11 mouse cellular contexts compared by ENCODE assay signal in the genomic region with DNA sequence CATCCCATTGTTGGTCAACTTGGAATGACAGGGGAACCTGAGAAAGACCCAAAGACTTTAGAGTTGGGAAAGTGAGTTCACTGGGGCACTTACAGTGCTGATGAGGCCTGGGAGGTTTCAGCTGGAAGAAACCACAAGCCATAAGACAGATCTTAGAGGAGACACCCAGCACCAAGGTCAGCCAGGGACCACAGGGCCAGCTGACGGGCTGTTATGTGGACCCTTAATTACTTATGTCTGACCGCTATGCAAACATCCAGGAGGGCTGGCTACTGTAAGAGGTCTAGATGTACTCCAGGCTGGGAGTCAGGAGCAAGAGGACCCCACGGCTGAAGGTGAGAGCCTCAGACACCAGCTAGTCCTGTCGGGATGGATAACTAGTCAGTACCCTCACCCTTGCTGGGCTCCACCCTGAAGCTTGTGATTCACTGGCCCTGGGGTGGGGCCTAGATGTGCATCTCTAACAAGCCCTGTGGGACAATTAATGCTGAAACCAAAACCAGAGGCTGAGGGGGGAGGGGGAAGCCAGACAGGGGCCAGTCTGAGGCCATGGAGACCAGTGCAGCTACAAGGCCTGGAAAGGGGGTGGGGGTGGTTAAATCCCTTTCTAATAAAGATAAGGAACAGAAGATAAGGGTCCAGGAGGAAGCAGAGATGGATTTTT.
DNase-seq lines count a peak whose midpoint lies in the region; ATAC-seq and TF ChIP-seq lines count a peak whose summit lies in the region.
"Had no signal": no experiment of that assay in that cellular context is flagged by ENCODE, and none has a peak within 500 bp of the region (broad histone marks: within the 10 kb centered on the region; RNA-seq: fewer than 3 reads in every experiment).

No protein-coding gene starts in this region.

- DNase-seq in hindbrain, embryonic 11.5 days (ENCODE audit: low spot score), result no peak
- no peak for DNase-seq in hindbrain, embryonic 14.5 days (ENCODE audit: low spot score)
- DNase-seq in 3T3-L1 (ENCODE audit: low read depth, low spot score), result peak; percentile 34
- peak; percentile 52 for DNase-seq in R1 (ENCODE audit: low read depth, low spot score)
- DNase-seq in lung, postnatal 0 days (ENCODE audit: low spot score), result no peak
- DNase-seq in cerebellum, postnatal 14 days, result no peak
- DNase-seq: kidney, adult 8-10 months had no signal

- no peak for TF ChIP-seq EP300 in lung, postnatal 0 days (IDR thresholded peaks at IDR 0.05)

- peaks cover 4% of the 10 kb centered on the region for H3K36me3 ChIP-seq in forebrain, embryonic 16.5 days (ENCODE audit: control insufficient read depth, insufficient read depth)
- peaks cover 51% of the 10 kb centered on the region for H3K36me3 ChIP-seq in forebrain, embryonic 13.5 days (ENCODE audit: poor library complexity, severe bottlenecking)
- H3K36me3 ChIP-seq in hindbrain, embryonic 11.5 days (ENCODE audit: control insufficient read depth, insufficient read depth, low read length), result no peaks in the 10 kb centered on the region
- peaks cover 14% of the 10 kb centered on the region for H3K36me3 ChIP-seq in hindbrain, embryonic 14.5 days (replicated peaks; ENCODE audit: control insufficient read depth, insufficient read depth)
- H3K36me3 ChIP-seq in lung, postnatal 0 days (ENCODE audit: insufficient read depth, low read length), result peaks cover 4% of the 10 kb centered on the region; the same call in 1 of the 2 replicates
- H3K36me3 ChIP-seq: liver, embryonic 15.5 days had no signal

- peak overlapping the region; percentile 23; the same call in 1 of the 2 replicates for H3K27ac ChIP-seq in forebrain, embryonic 16.5 days (ENCODE audit: low read length)
- H3K27ac ChIP-seq in forebrain, embryonic 13.5 days, result no peak overlapping the region
- H3K27ac ChIP-seq in hindbrain, embryonic 11.5 days (ENCODE audit: low read depth, low read length), result no peak overlapping the region
- H3K27ac ChIP-seq in hindbrain, embryonic 14.5 days, result no peak overlapping the region
- no peak overlapping the region for H3K27ac ChIP-seq in lung, postnatal 0 days (ENCODE audit: low read length)
- H3K27ac ChIP-seq: liver, embryonic 15.5 days had no signal

- H3K4me2 ChIP-seq in forebrain, embryonic 16.5 days (ENCODE audit: low read length), result no peak overlapping the region
- no peak overlapping the region for H3K4me2 ChIP-seq in forebrain, embryonic 13.5 days
- H3K4me2 ChIP-seq in hindbrain, embryonic 11.5 days (replicated peaks; ENCODE audit: low read depth, low read length), result no peak overlapping the region
- no peak overlapping the region for H3K4me2 ChIP-seq in hindbrain, embryonic 14.5 days (replicated peaks)
- H3K4me2 ChIP-seq in lung, postnatal 0 days (replicated peaks; ENCODE audit: low read depth, low read length), result no peak overlapping the region
- H3K4me2 ChIP-seq: liver, embryonic 15.5 days had no signal

- H3K4me1 ChIP-seq in forebrain, embryonic 16.5 days (replicated peaks; ENCODE audit: control insufficient read depth, insufficient read depth, low read length), result peaks cover 3% of the 10 kb centered on the region
- peaks cover 15% of the 10 kb centered on the region for H3K4me1 ChIP-seq in forebrain, embryonic 13.5 days
- no peaks in the 10 kb centered on the region for H3K4me1 ChIP-seq in hindbrain, embryonic 11.5 days (replicated peaks; ENCODE audit: control insufficient read depth, insufficient read depth, low read length)
- H3K4me1 ChIP-seq in hindbrain, embryonic 14.5 days (replicated peaks; ENCODE audit: control insufficient read depth, insufficient read depth, low read length), result no peaks in the 10 kb centered on the region; the same call in 1 of the 2 replicates
- H3K4me1 ChIP-seq in lung, postnatal 0 days (ENCODE audit: insufficient read depth, low read depth, low read length), result no peaks in the 10 kb centered on the region

- no peak for ATAC-seq in forebrain, embryonic 16.5 days
- ATAC-seq in forebrain, embryonic 13.5 days, result no peak
- 0 out of 2 replicates have a peak, but pooled peaks have one; percentile 14 for ATAC-seq in hindbrain, embryonic 11.5 days (ENCODE audit: low FRiP score)
- ATAC-seq in hindbrain, embryonic 14.5 days (ENCODE audit: low FRiP score), result no peak
- ATAC-seq in lung, postnatal 0 days, result no peak
- ATAC-seq: CD4-positive, CD25-positive, alpha-beta regulatory T cell, adult 4 months had no signal

- H3K9ac ChIP-seq in forebrain, embryonic 16.5 days (replicated peaks; ENCODE audit: low read depth, low read length), result no peak overlapping the region
- no peak overlapping the region for H3K9ac ChIP-seq in forebrain, embryonic 13.5 days
- no peak overlapping the region for H3K9ac ChIP-seq in hindbrain, embryonic 11.5 days (ENCODE audit: low read depth, low read length)
- no peak overlapping the region for H3K9ac ChIP-seq in hindbrain, embryonic 14.5 days
- H3K9ac ChIP-seq in lung, postnatal 0 days (replicated peaks; ENCODE audit: low read depth), result no peak overlapping the region
- H3K9ac ChIP-seq: liver, embryonic 15.5 days had no signal

- TF ChIP-seq CTCF in lung, postnatal 0 days (IDR thresholded peaks at IDR 0.05), result no peak

- H3K27me3 ChIP-seq in forebrain, embryonic 16.5 days (replicated peaks; ENCODE audit: control insufficient read depth, insufficient read depth, low read length), result no peaks in the 10 kb centered on the region
- H3K27me3 ChIP-seq in forebrain, embryonic 13.5 days, result no peaks in the 10 kb centered on the region
- no peaks in the 10 kb centered on the region for H3K27me3 ChIP-seq in hindbrain, embryonic 11.5 days (ENCODE audit: control insufficient read depth, insufficient read depth, low read length)
- no peaks in the 10 kb centered on the region for H3K27me3 ChIP-seq in hindbrain, embryonic 14.5 days (ENCODE audit: control insufficient read depth, insufficient read depth, low read length)
- H3K27me3 ChIP-seq in lung, postnatal 0 days (replicated peaks; ENCODE audit: insufficient read depth, low read length), result no peaks in the 10 kb centered on the region
- H3K27me3 ChIP-seq: liver, embryonic 15.5 days had no signal

- no peaks in the 10 kb centered on the region for H3K9me3 ChIP-seq in forebrain, embryonic 16.5 days (ENCODE audit: control insufficient read depth, low read length)
- no peaks in the 10 kb centered on the region for H3K9me3 ChIP-seq in forebrain, embryonic 13.5 days (replicated peaks)
- H3K9me3 ChIP-seq in hindbrain, embryonic 11.5 days (ENCODE audit: control insufficient read depth, low read length), result no peaks in the 10 kb centered on the region
- H3K9me3 ChIP-seq in hindbrain, embryonic 14.5 days (ENCODE audit: control insufficient read depth, low read length), result no peaks in the 10 kb centered on the region
- no peaks in the 10 kb centered on the region for H3K9me3 ChIP-seq in lung, postnatal 0 days (ENCODE audit: low read length)
- H3K9me3 ChIP-seq: liver, embryonic 15.5 days had no signal

- no peak overlapping the region for H3K4me3 ChIP-seq in forebrain, embryonic 16.5 days (replicated peaks; ENCODE audit: low read length)
- no peak overlapping the region for H3K4me3 ChIP-seq in forebrain, embryonic 13.5 days
- H3K4me3 ChIP-seq in hindbrain, embryonic 11.5 days (ENCODE audit: low read depth, low read length), result no peak overlapping the region
- no peak overlapping the region for H3K4me3 ChIP-seq in hindbrain, embryonic 14.5 days (replicated peaks; ENCODE audit: low read length)
- H3K4me3 ChIP-seq in lung, postnatal 0 days (ENCODE audit: low read depth, low read length), result no peak overlapping the region
- H3K4me3 ChIP-seq: liver, embryonic 15.5 days had no signal

- WGBS in forebrain, embryonic 16.5 days, result 83% methylated on average over 4 of the region's 4 CpGs
- WGBS in forebrain, embryonic 13.5 days, result 86% methylated on average over 4 of the region's 4 CpGs
- WGBS in hindbrain, embryonic 11.5 days, result 82% methylated on average over 4 of the region's 4 CpGs
- WGBS in hindbrain, embryonic 14.5 days, result 82% methylated on average over 4 of the region's 4 CpGs
- WGBS in lung, postnatal 0 days, result 76% methylated on average over 4 of the region's 4 CpGs

Comparison
In these comparisons a context has a peak if more than half of its experiments do, and no peak if none do; other contexts are left out.
1. DNase-seq: peak in 3T3-L1 (single experiment) and R1 (single experiment); none in hindbrain, embryonic 11.5 days (single experiment), hindbrain, embryonic 14.5 days (single experiment), lung, postnatal 0 days (single experiment) and cerebellum, postnatal 14 days (0 of 2).